Mouse (Mus musculus): Measurements from ENCODE around the gene Gimap8. TPM values are rescaled to one million over a fixed set of nuclear protein-coding genes. Genes with fewer than 3 reads are reported as not detected.

Gimap8 gene
- total RNA-seq, 4 experiments from 2014 or later, result 0.77 to 1.0 (median 0.83) TPM

DNA sequence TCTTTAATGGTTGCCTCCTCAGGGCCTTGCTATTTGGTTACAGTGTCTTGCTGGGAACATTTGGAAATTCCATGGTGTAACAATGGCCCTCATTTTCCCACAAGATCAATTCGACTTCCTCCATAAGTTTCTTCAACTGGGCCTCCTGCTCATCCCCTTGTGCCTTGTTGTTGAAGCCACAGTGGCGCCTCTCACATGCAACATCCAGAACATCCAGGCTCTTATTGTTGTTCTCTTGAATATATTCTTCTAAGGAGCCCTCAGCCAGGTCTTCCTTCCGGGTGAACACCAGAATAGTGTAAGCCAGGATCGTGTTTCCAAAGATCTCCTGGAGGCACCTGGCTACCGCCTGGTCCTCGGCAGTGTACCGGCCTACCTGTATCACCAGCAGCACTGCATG, 55.1 kb downstream of the Gimap8 start:
- no peak for DNase-seq (ENCODE audit: low spot score in 2 of 2)

DNA sequence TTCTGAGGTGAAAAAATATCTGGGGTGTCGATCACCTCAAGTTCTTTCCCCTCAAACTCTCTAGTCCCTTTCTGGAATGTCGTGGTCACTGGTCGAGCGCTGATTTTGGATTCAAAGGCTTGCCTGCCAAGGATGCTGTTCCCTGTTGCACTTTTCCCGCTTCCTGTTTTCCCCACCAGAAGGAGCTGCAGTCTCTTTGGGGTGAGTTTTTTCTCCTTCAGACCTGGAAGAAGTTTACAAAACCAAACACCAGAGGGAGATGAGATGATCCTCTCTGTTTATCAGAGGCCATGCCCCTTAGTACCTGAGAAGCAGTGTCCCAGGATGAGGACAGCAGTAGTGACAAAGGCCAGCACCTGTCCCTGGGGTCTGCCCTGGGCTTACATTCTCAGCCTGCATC, 55.6 kb downstream of the Gimap8 start:
- no peak for DNase-seq (ENCODE audit: low spot score in 2 of 2)

DNA sequence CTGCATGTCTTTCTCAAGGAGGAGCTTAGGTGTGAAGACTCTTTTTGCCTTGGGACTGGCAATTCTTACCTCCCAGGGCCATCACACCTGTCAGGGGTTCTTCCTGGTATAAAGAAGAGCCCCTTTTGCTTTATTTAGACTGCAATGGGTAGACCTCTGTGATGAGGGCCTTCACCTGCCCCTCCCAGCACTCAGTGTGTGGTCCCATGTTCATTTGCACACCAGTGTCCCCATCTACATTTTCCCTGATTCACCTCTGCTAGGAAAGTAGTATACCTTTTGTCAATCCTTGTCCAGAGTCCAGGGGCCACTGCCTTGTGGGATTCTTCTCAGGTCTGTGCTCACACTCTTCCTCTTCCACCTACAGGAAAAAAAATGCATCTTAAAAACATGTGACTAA, 57.1 kb downstream of the Gimap8 start:
- DNase-seq (ENCODE audit: low spot score in 2 of 2), result no peak

GRCm38 (mm10) chr6:48706130-48706529, 59.1 kb downstream of the Gimap8 start:
- no peak for DNase-seq (ENCODE audit: low spot score in 2 of 2)

Other genes with a start within 250 kb of the Gimap8 start
- gene Zfp467, start 201.4 kb upstream of the Gimap8 start, total RNA-seq (2022), result 10 to 100 TPM; 36.6 to 46.3 (median 38.6) TPM
- gene Sspo, start 199.0 kb upstream of the Gimap8 start, total RNA-seq (2022), result 1 to 10 TPM in 1 of 4 experiments, under 1 TPM in 3; 0.84 to 1.4 (median 0.90) TPM
- 100 to 1,000 TPM; 400 to 422 (median 415) TPM for gene Atp6v0e2, start 109.6 kb upstream of the Gimap8 start, total RNA-seq (2022)
- gene Lrrc61, start 92.4 kb upstream of the Gimap8 start, total RNA-seq (2022), result 10 to 100 TPM; 41.6 to 55.1 (median 46.4) TPM
- 10 to 100 TPM; 16.1 to 17.3 (median 16.9) TPM for gene Rarres2, start 74.4 kb upstream of the Gimap8 start, total RNA-seq (2022)
- not detected for gene Gm45021, start 57.6 kb upstream of the Gimap8 start, total RNA-seq (2022)
- 10 to 100 TPM; 62.2 to 67.3 (median 64.6) TPM for gene Repin1, start 53.4 kb upstream of the Gimap8 start, total RNA-seq (2022)
- gene Gm44965, start 53.3 kb upstream of the Gimap8 start, total RNA-seq (2022), result 1 to 10 TPM in 1 of 4 experiments, not detected in 3; 1.6 TPM
- 1 to 10 TPM; 7.7 to 9.5 (median 7.8) TPM for gene Zfp775, start 45.2 kb upstream of the Gimap8 start, total RNA-seq (2022)
- 10 to 100 TPM; 15.2 to 16.7 (median 16.1) TPM for gene AI854703, start 20.5 kb upstream of the Gimap8 start, total RNA-seq (2022)
- gene Gimap9, start 28.9 kb downstream of the Gimap8 start, total RNA-seq (2022), result 1 to 10 TPM in 1 of 4 experiments, under 1 TPM in 3; 0.36 to 1.0 (median 0.45) TPM
- under 1 TPM in 3 of 4 experiments, not detected in 1; 0.41 to 0.56 (median 0.55) TPM for gene Gimap4, start 37.3 kb downstream of the Gimap8 start, total RNA-seq (2022)
- 1 to 10 TPM; 3.1 to 4.3 (median 4.0) TPM for gene Gimap6, start 61.0 kb downstream of the Gimap8 start, total RNA-seq (2022)
- 1 to 10 TPM in 1 of 4 experiments, not detected in 3; 2.3 TPM for gene Gm28053, start 71.4 kb downstream of the Gimap8 start, total RNA-seq (2022)
- not detected for gene Gimap7, start 71.4 kb downstream of the Gimap8 start, total RNA-seq (2022)
- gene Gimap1, start 91.8 kb downstream of the Gimap8 start, total RNA-seq (2022), result 1 to 10 TPM; 1.6 to 2.8 (median 1.8) TPM
- 1 to 10 TPM in 1 of 4 experiments, under 1 TPM in 3; 0.32 to 1.2 (median 0.89) TPM for gene Gimap5, start 99.0 kb downstream of the Gimap8 start, total RNA-seq (2022)
- gene Gimap3, start 123.6 kb downstream of the Gimap8 start, total RNA-seq (2022), result not detected
- 10 to 100 TPM; 28.8 to 63.0 (median 40.9) TPM for gene Tmem176a, start 193.7 kb downstream of the Gimap8 start, total RNA-seq (2022)
- 10 to 100 TPM; 48.3 to 96.9 (median 67.8) TPM for gene Tmem176b, start 194.3 kb downstream of the Gimap8 start, total RNA-seq (2022)
- not detected for gene Aoc1, start 225.7 kb downstream of the Gimap8 start, total RNA-seq (2022)